Mouse (Mus musculus) right cerebral cortex, postnatal 25 days (tissue): ENCODE results near the gene Zbtb38.

Experiments used
- DNase-seq: peaks from one replicate; pipeline ENCODE4 v3.0.0; 2022

The Zbtb38 gene

DNA sequence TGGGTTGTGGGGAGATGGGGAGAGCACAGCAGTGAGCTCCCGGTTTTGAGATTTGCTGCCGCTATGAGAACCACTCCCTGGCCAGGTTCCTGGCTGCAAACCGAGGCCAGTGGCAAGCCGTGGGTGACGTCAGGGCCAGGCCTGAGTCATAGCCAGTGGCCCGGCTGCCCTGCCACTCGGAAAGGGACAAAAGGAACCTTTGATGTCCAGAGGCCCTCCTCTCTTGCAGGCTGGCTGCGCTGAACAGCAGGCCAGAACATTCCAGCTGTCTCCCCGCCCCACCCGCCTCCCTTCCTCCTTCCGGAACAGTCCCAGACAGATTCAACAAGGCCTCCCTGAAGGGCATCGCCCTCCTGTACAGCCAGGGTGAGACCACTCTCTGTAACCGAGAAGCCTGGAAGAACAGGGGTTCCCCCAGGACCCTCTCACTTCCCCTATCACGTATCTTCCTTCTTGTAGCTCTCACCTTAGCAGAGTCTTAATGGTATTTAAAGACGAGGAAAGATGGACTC is at the start of gene Zbtb38:
Gene Zbtb38 (minus strand): TSS at position 229 of the 512 bp plus-strand sequence.
- DNase-seq: peak; percentile 41

- no peak for DNase-seq
Measured at GRCm38 (mm10) chr9:96800131-96800825, 47.6 kb upstream of the Zbtb38 start.

DNA sequence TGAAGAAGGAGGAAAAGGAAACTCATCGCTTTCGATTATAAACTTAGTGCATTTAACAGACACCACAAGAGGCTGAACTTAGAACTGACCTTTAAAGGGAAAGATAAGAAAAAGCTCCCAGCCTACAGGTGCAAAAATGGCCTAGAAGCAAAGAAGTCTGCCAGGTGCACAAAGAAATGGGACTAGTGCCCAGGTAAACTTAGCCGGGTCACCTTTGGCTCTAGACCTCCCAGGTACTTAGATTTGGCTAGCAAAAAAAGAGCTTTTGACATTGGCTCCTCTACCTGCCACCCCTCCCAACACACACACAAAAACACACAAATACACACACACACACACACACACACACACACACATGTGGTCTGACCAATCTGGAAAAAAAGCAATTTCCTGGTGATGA is 44.7 kb upstream of the Zbtb38 start:
- DNase-seq: no peak

DNA sequence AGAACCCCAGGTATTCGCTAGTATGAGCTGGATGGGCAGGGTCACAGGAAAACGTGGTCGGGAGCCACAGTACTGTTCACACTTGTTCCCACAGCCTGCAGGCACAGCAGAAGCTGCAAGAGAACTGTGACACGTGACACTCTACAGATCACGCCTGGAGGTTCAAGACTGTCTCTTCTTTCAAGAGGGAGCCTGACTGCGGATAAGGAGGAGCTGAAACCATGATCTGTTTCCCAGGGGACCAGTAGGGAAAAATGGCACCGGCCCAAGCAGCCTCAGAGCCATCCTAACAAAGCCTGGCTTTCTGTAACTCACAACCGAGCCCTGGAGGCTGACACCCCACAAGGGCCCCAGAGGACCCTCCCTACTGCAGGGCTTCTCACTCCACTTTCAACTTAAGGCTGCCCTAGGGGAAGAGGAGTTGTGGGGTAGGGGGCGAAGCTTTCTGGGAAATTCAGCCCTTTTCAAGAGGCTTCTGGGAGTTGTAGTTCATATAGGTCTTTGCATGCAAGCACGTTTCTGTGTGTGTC is 42.8 kb upstream of the Zbtb38 start:
- peak; percentile 54 for DNase-seq

DNA sequence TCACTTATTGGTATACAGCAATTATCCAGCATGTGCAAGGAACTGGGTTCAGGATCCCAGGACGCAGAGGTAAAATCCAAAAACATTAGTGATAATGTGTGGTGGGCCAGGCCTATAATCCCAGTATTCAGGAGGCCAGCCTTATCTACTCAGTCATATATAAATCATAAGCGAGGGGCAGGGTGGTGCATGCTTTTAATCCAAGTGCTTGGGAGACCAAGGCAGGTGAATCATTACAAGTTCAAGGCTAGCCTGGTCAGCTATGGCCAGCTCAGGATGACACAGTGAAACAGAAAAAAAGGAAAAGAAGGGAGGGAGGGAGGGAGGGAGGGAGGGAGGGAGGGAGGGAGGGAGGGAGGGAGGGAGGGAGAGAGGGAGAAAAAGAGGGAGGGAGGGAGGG is 42.0 kb upstream of the Zbtb38 start:
- DNase-seq: no peak

DNA sequence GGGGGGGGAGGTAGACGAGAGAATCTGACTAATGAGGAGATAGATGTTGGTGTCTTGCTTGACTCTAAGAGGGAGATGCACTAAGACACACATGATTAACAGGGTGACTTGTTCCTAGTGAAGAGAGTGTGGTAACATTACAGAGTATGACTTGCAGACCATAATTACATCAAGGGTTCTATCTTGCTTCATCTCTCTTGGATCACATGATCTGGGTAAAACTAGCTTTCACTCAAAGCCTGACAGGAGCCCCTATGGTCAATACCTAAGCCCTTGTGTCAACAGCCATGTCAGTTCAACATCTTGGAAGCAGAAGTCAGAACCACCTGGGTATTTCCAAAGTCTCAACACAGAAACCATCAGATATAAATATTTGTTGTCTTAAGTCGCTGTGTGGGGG is 39.9 kb upstream of the Zbtb38 start:
- DNase-seq: no peak

DNA sequence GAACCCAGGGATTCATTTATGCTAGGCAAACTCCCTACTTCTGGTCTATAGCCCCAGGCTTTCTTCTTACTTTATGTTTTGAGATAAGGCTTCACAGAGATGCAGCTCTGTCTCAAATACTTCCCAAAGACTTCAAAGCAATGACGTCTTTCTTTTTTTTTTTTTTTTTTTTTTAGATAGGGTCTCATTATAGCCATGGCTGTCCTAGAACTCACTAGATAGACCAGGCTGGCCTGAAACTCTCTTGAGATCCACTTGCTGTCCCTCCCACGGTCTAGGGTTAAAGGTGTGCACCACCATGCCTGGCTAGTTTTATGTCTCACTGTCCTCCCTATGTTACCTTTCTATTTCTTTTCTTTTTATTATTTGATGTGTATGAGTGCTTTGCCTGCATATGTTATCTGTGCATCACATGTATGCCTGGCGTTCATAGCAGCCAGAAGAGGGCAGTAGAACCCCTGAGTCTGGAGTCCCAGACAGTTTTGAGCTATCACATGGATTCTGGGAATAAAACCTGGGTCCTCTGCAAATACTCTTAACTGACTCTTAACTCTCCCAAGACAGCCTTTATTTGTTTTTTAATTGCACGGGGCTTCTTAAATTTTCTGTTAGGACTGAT is 37.9 kb upstream of the Zbtb38 start:
- DNase-seq: no peak

DNA sequence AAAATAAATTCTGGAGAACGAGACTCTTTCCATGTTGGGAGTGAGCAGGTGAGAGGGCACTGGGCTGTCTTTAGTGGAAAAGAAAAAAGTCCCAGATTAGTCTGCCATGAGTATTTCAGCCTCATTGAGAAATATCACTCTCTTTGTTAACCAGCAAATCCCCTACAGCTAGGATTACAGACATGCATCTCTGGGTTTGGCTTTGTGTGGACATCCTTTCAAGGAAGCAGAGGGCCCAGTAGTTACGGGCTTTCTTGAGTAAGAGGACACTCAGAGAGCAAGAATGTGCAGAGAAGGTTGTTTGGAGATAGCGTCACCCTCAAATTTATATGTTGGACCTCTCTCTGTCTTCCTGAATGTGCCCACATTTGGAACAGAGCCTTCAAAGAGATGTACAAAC is 37.3 kb upstream of the Zbtb38 start:
- DNase-seq: no peak

DNA sequence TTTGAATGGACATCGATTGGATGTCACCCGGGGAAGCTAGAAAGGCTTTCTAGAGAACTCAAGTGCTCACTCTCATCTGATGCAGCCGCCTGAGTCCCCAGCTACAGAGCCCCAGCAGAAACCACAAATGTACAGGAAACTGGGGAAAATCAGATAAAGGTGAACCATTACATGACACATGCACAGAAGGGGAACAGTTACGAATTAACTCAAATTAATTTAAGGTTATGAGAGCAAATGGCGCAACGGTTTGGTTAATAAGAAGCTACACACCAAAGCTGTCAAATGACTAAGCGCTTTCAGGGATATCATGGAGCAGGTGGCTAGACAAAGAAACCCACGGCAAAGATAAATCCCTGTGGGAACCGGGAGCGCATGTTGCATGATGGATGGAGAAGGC is 35.2 kb upstream of the Zbtb38 start:
- no peak for DNase-seq

- no peak for DNase-seq
Measured at GRCm38 (mm10) chr9:96785871-96786342, 33.3 kb upstream of the Zbtb38 start.

DNA sequence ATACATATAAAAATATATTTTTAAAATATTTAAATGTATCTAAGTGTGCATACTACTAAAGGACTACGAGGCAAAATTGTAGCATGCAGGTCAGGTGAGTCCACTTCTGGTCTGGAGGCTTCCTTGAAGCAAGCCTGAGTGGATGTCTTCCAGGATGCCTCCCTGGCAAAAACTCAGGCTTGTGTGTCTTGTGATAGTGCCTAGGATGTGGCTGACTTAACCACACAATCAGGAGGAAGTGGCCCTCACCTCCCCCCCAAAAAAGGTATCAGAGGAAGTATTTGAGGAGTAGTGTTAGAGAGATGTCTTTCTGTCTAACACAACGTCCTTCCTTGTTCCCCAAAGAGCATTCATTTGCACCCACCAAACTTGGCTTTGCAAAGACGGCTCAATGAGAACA is 32.6 kb upstream of the Zbtb38 start:
- DNase-seq: no peak

- no peak for DNase-seq
Measured at GRCm38 (mm10) chr9:96783667-96784066, 31.0 kb upstream of the Zbtb38 start.

- DNase-seq: no peak
Measured at GRCm38 (mm10) chr9:96783258-96783657, 30.6 kb upstream of the Zbtb38 start.

GRCm38 (mm10) chr9:96782062-96782461 is 29.4 kb upstream of the Zbtb38 start:
- DNase-seq: no peak

- DNase-seq: no peak
Measured at GRCm38 (mm10) chr9:96773146-96773545, 20.5 kb upstream of the Zbtb38 start.

GRCm38 (mm10) chr9:96770443-96770842 is 17.8 kb upstream of the Zbtb38 start:
- no peak for DNase-seq

DNA sequence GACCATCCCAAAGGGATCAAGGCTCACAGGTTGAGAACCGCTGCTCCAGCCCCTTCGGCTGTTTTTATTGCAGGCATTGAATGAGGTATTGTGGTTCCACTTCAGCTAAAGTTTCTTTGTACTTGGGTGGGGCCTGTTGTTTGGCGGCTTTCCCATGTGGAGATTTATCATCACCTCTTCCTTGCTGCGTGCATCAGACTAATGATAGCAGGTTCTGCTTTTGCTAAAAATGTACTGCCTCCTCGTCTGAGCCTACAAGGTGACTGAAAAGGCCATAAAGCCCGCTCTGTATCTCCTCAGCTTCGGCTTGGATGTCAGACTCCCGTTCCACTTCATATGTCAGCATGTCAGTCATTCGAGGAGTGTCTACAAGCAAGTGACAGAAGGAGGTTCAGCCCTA is 17.0 kb upstream of the Zbtb38 start:
- no peak for DNase-seq

DNA sequence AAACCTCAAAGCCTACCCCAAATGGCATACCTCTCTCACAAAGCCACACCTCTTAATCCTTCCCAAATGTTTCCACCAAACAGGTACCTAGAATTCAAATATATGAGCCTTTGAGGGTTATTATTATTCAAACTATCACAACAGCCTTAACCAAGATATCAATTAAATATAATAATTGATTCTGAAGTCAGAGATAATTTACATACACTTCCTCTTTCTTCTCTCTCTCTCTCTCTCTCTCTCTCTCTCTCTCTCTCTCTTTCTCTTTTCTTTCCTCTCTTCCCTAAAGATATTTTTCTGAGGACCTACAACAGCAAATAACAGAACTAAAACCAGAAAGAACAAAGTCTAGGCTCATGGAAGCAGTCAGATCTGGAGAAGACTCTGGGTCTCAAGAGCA is 15.2 kb upstream of the Zbtb38 start:
- DNase-seq: no peak

DNA sequence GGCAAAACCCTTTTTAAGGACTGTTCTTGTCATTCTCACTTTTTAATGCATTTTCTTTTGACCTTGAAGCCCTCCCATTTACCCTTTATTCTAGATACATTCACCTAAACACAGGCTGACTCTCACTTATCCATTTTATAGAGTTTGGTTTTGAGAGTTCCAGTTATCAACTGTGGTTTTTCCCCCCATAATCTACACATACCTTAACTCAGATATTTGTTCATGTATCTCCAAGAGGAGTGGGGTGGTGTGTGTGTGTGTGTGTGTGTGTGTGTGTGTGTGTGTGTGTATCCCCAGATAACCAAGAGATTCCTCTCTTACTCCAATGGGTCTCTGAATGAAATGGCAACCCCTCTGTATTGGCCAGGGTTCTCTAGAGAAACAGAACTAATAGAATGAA is 13.4 kb upstream of the Zbtb38 start:
- no peak for DNase-seq

GRCm38 (mm10) chr9:96765410-96765809 is 12.8 kb upstream of the Zbtb38 start:
- DNase-seq: no peak

DNA sequence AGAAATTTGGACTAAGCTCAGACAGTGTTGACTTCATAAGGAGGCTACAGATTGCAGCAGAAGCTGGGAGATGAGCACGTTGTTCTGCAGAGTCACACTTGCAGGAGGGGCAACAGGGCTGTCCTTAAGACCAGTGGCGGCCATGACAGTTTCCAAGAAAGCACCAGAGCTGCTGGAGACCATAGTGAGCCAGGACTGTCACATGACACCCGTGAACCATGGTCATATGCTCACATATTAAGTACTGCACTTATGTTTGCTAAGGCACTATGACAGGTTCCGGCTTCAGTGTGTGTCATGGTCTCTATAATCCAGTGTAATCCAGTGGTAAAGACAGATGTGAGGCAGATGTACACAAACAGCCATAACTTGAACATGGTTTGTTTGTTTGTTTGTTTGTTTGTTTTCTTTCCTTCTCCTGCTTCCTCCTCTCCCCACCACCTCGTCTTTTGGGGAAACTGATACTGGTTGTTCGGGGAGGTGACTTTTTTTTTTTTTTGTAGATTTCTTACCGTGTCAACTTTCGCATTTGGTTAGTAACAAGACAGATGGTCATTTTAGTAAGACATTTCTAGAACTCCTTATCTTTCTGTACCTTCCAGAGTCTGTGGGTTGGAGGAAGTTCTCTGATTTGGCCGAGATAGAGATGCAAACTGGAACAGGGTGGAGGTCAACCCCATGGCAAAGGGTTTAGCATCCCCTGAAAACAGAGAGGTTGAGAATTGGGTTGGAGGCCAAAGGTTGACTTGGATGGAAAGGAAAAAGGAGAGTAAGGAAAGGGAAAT is 11.4 kb upstream of the Zbtb38 start:
- DNase-seq: no peak

- DNase-seq: no peak
Measured at GRCm38 (mm10) chr9:96763025-96763424, 10.4 kb upstream of the Zbtb38 start.
